Mouse (Mus musculus) Muller cell, postnatal 12 days (primary cell): ENCODE data around the gene Mgst2.

Source experiments
- DNase-seq: peaks from one replicate; pipeline ENCODE4 v3.0.0-alpha.2; 2015; ENCODE audit errors: inconsistent ontology term

Mgst2 gene

GRCm38 (mm10) chr3:51701281-51701751 is 41.2 kb downstream of the Mgst2 start:
- peak; percentile 82 for DNase-seq

GRCm38 (mm10) chr3:51701950-51702349 is 41.8 kb downstream of the Mgst2 start:
- DNase-seq, result no peak

GRCm38 (mm10) chr3:51702701-51703286 is 42.6 kb downstream of the Mgst2 start:
- DNase-seq, result no peak

- no peak for DNase-seq
These were observed 43.3 kb downstream of the Mgst2 start for GRCm38 (mm10) chr3:51703478-51703877.

- DNase-seq, result no peak
These were observed 45.1 kb downstream of the Mgst2 start for GRCm38 (mm10) chr3:51705220-51705619.

- DNase-seq, result no peak
These were observed 48.2 kb downstream of the Mgst2 start for GRCm38 (mm10) chr3:51708375-51708745.

GRCm38 (mm10) chr3:51708746-51709411 is 48.7 kb downstream of the Mgst2 start:
- peak; percentile 86 for DNase-seq

- DNase-seq, result no peak
These were observed 52.2 kb downstream of the Mgst2 start for GRCm38 (mm10) chr3:51712382-51712781.

GRCm38 (mm10) chr3:51713233-51713632 is 53.1 kb downstream of the Mgst2 start:
- DNase-seq, result no peak

- no peak for DNase-seq
These were observed 54.3 kb downstream of the Mgst2 start for GRCm38 (mm10) chr3:51714469-51714868.

- DNase-seq, result no peak
These were observed 57.3 kb downstream of the Mgst2 start for GRCm38 (mm10) chr3:51717455-51717854.

- DNase-seq, result no peak
These were observed 57.7 kb downstream of the Mgst2 start for GRCm38 (mm10) chr3:51717909-51718308.

GRCm38 (mm10) chr3:51719373-51719772 is 59.2 kb downstream of the Mgst2 start:
- no peak for DNase-seq

- DNase-seq, result no peak
These were observed 59.8 kb downstream of the Mgst2 start for GRCm38 (mm10) chr3:51719982-51720381.

- DNase-seq, result no peak
These were observed 66.1 kb downstream of the Mgst2 start for GRCm38 (mm10) chr3:51726257-51726656.

GRCm38 (mm10) chr3:51727487-51727886 is 67.3 kb downstream of the Mgst2 start:
- DNase-seq, result no peak

- DNase-seq, result no peak
These were observed 67.8 kb downstream of the Mgst2 start for GRCm38 (mm10) chr3:51727968-51728367.

GRCm38 (mm10) chr3:51728456-51728855 is 68.3 kb downstream of the Mgst2 start:
- DNase-seq, result no peak

GRCm38 (mm10) chr3:51729109-51729918 is 69.2 kb downstream of the Mgst2 start:
- DNase-seq, result no peak

- DNase-seq, result no peak
These were observed 70.5 kb downstream of the Mgst2 start for GRCm38 (mm10) chr3:51730662-51731061.

- no peak for DNase-seq
These were observed 71.9 kb downstream of the Mgst2 start for GRCm38 (mm10) chr3:51731949-51732636.
